Mouse (Mus musculus) hematopoietic stem cell, adult 5-6 weeks (primary cell): ENCODE measurements around the gene Fbln2. TPM values are rescaled to one million over a fixed set of nuclear protein-coding genes. Genes with fewer than 3 reads are reported as not detected.

Source experiments
- ATAC-seq, 2 experiments: fragments of 125-278 bp in 1 of 2; replicated peaks in 1 of 2; 2 replicates each; pipeline ENCODE4 v1.8.0; 2016 to 2017; ENCODE audit warnings: inconsistent platforms in 2 of 2, mild to moderate bottlenecking in 2 of 2, moderate number of reproducible peaks in 2 of 2, low read depth in 1 of 2, moderate TSS enrichment in 1 of 2; ENCODE audit not compliant: low FRiP score in 2 of 2, poor library complexity in 2 of 2, severe bottlenecking in 2 of 2, insufficient read depth in 1 of 2, low TSS enrichment in 1 of 2
- total RNA-seq: library from RNA; stranded (forward); fragments of 172-1452, 232-1000 nt; gene quantifications from 2 replicates; pipeline ENCODE4 v1.2.3, GENCODE M21; 2017

Gene Fbln2
- total RNA-seq, 1 experiment from 2014 or later: not detected

- ATAC-seq: peak; percentile 38 to 66; a peak in 2 of 4 replicates
These were observed 73.2 kb downstream of the Fbln2 start for GRCm38 (mm10) chr6:91285450-91285790.

- ATAC-seq: no peak
These were observed 73.7 kb downstream of the Fbln2 start for GRCm38 (mm10) chr6:91285814-91286545.

GRCm38 (mm10) chr6:91286624-91287023 lies 74.4 kb downstream of the Fbln2 start:
- ATAC-seq: peak; percentile 77 to 80

GRCm38 (mm10) chr6:91287148-91287547 lies 74.9 kb downstream of the Fbln2 start:
- ATAC-seq: no peak

GRCm38 (mm10) chr6:91287636-91288035 lies 75.4 kb downstream of the Fbln2 start:
- ATAC-seq: no peak

- no peak for ATAC-seq
These were observed 76.1 kb downstream of the Fbln2 start for GRCm38 (mm10) chr6:91288251-91288785.

- ATAC-seq: no peak
These were observed 76.7 kb downstream of the Fbln2 start for GRCm38 (mm10) chr6:91288961-91289360.

- ATAC-seq: no peak
These were observed 78.7 kb downstream of the Fbln2 start for GRCm38 (mm10) chr6:91290937-91291336.

GRCm38 (mm10) chr6:91295431-91295830 lies 83.2 kb downstream of the Fbln2 start:
- no peak for ATAC-seq

GRCm38 (mm10) chr6:91298828-91299227 lies 86.6 kb downstream of the Fbln2 start:
- ATAC-seq: no peak

- ATAC-seq: no peak
These were observed 87.8 kb downstream of the Fbln2 start for GRCm38 (mm10) chr6:91300079-91300478.

GRCm38 (mm10) chr6:91301839-91302238 lies 89.6 kb downstream of the Fbln2 start:
- no peak for ATAC-seq

- no peak for ATAC-seq
These were observed 90.1 kb downstream of the Fbln2 start for GRCm38 (mm10) chr6:91302337-91302736.

GRCm38 (mm10) chr6:91304172-91304571 lies 91.9 kb downstream of the Fbln2 start:
- no peak for ATAC-seq

- ATAC-seq: no peak
These were observed 95.7 kb downstream of the Fbln2 start for GRCm38 (mm10) chr6:91307972-91308371.

- no peak for ATAC-seq
These were observed 98.9 kb downstream of the Fbln2 start for GRCm38 (mm10) chr6:91311204-91311603.

GRCm38 (mm10) chr6:91312491-91312890 lies 100.2 kb downstream of the Fbln2 start:
- no peak for ATAC-seq
